Mouse (Mus musculus): ENCODE data around the gene Nkx6-2. TPM values are rescaled to one million over a fixed set of nuclear protein-coding genes. Genes with fewer than 3 reads are reported as not detected.

Gene Nkx6-2
- polyA plus RNA-seq, 1 experiment: 12.6 TPM

DNA sequence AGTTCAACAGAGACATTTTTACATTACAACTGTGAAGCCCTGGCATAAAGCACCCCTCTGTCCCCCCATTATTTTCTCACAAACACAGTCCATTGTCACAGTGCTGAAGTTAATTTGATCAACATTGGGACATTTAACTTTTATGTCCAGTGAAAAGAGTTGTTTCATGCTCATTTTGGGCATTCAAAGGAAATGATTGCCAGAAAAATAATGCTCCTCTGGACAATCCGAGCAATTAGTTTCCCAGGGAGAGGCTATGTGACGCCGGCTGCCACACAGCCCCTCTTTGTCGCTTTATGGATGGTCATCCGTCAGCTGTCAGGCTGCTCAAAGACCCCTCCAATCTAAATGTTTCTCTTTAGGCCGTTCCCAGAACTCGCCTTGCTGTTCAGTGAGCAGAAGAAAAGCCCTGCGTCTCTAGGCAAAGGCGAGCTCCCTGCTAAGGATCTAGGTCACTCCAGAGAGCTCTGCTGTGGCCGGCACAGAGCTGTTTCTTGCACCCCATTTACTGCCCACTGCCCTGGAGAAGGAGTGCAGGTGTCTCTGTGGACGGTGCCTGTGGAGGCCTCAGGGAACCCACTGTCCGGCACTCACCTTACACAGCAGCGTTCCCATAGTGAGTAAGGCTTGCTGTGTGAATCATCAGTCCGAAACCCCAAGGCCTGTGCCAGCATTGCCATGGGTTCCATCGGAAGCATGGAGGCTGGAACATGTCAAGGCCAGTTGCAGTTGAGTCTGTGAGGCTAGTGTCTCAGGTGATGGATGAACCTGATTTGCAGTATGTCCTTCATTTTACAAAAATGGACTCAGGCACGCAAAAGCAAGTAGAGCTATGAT is 51.8 kb downstream of the Nkx6-2 start:
- Histone ChIP-seq H3K27ac (ENCODE audit: control insufficient read depth, insufficient read depth, low read length) (no peak overlapping the region), H3K27me3 (ENCODE audit: control insufficient read depth, insufficient read depth, low read length) (no peaks in the 10 kb centered on the region), H3K4me3 (ENCODE audit: control insufficient read depth, insufficient read depth, low read length) (no peak overlapping the region), H3K4me1 (replicated peaks; ENCODE audit: control insufficient read depth, insufficient read depth, low read length) (no peaks in the 10 kb centered on the region), H3K36me3 (ENCODE audit: control insufficient read depth, insufficient read depth, low read length) (no peaks in the 10 kb centered on the region)
- no peak for TF ChIP-seq CTCF (IDR thresholded peaks at IDR 0.05; ENCODE audit: borderline replicate concordance, control insufficient read depth, extremely low read depth, insufficient read depth, low read length, poor library complexity)
- no peak for TF ChIP-seq POLR2A (IDR thresholded peaks at IDR 0.05; ENCODE audit: control insufficient read depth, extremely low read depth, insufficient read depth, low read length, poor library complexity)
- no peak for DNase-seq
- WGBS: 95% methylated on average over 16 of the region's 16 CpGs

Other genes with a start within 250 kb of the Nkx6-2 start
- 15.8 and 17.9 TPM in 2 replicates for gene Inpp5a, start 193.7 kb downstream of the Nkx6-2 start, polyA plus RNA-seq (2012; rRNA removed)
- gene Cfap46, start 101.0 kb upstream of the Nkx6-2 start, polyA plus RNA-seq (2012; rRNA removed): 0.36 and 0.51 TPM in 2 replicates